Mouse (Mus musculus): Measurements from ENCODE around the gene Lemd1. TPM values are rescaled to one million over a fixed set of nuclear protein-coding genes. Genes with fewer than 3 reads are reported as not detected.

Gene Lemd1
- total and polyA plus RNA-seq, 3 experiments: not detected

- dilution Hi-C loops (cut with MboI; ENCODE audit: extremely low pct_ligation_motif_present, extremely low pct_unique_long_range_greater_than_20kb, low sequenced_read_pairs): no loop called here
- Histone ChIP-seq H3K9me3 (replicated peaks; ENCODE audit: low read length) (no peaks in the 10 kb centered on the region), H3K9ac (ENCODE audit: insufficient read depth, low read depth) (no peak within 1 kb of the TSS), H3K4me2 (ENCODE audit: insufficient read depth, low read depth, poor library complexity, severe bottlenecking) (no peak within 1 kb of the TSS), H3K27me3 (replicated peaks) (peaks cover 38% of the 10 kb centered on the region), H3K4me1 (ENCODE audit: control insufficient read depth in 1 of 2, insufficient read depth in 2 of 2) (no peaks in the 10 kb centered on the region), H3K4me3 (replicated peaks in 1 of 3; ENCODE audit: low read depth in 2 of 3, low read length in 2 of 3, poor library complexity in 1 of 3) (no peak within 1 kb of the TSS), H3K79me2 (replicated peaks; ENCODE audit: control insufficient read depth, extremely low read depth, insufficient read depth, poor library complexity, severe bottlenecking) (no peaks in the 10 kb centered on the region), H3K36me3 (replicated peaks in 1 of 2; ENCODE audit: control insufficient read depth in 1 of 2, insufficient read depth in 1 of 2, low read length in 1 of 2) (no peaks in the 10 kb centered on the region), H3K27ac (ENCODE audit: insufficient read depth, low read depth) (no peak within 1 kb of the TSS)
- TF ChIP-seq SMC3 (IDR thresholded peaks at IDR 0.05; ENCODE audit: low read depth, low read length) (no peak), ELF1 (IDR thresholded peaks at IDR 0.05; ENCODE audit: low read depth, low read length) (no peak), NELFE (IDR thresholded peaks at IDR 0.05; ENCODE audit: low read depth, low read length) (no peak), PAX5 (IDR thresholded peaks at IDR 0.05; ENCODE audit: low read length) (no peak), NRF1 (IDR thresholded peaks at IDR 0.05; ENCODE audit: low read depth, low read length) (no peak), JUND (conservative IDR thresholded peaks at IDR 0.05; ENCODE audit: low read depth, low read length) (no peak), MYC (IDR thresholded peaks at IDR 0.05; ENCODE audit: low read depth, low read length) (no peak), MAFK (IDR thresholded peaks at IDR 0.05; ENCODE audit: insufficient replicate concordance, low read length) (no peak), IRF4 (IDR thresholded peaks at IDR 0.05; ENCODE audit: low read depth, low read length) (no peak), KAT2A (IDR thresholded peaks at IDR 0.05; ENCODE audit: insufficient replicate concordance, low read length) (no peak), ZC3H11A (IDR thresholded peaks at IDR 0.05; ENCODE audit: low read depth, low read length) (no peak), ETS1 (conservative IDR thresholded peaks at IDR 0.05; ENCODE audit: low read depth, low read length) (no peak), POLR2A (IDR thresholded peaks at IDR 0.05; ENCODE audit: low read depth, low read length) (no peak), ZKSCAN1 (IDR thresholded peaks at IDR 0.05; ENCODE audit: borderline replicate concordance, low read depth, low read length) (no peak), USF1 (IDR thresholded peaks at IDR 0.05; ENCODE audit: low read depth, low read length) (no peak), TBP (conservative IDR thresholded peaks at IDR 0.05; ENCODE audit: low read depth, low read length) (no peak), CHD1 (IDR thresholded peaks at IDR 0.05; ENCODE audit: low read depth, low read length) (no peak), BHLHE40 (IDR thresholded peaks at IDR 0.05; ENCODE audit: low read depth, low read length) (no peak)
- DNase-seq (ENCODE audit: extremely low read depth): no peak
- in situ Hi-C loops (cut with MboI; ENCODE audit: low pct_ligation_motif_present, low pct_unique_long_range_greater_than_20kb, low sequenced_read_pairs): no loop called here
These were observed 107.2 kb downstream of the Lemd1 start, which contains the start of gene Klhdc8a for GRCm38 (mm10) chr1:132298425-132298800. Gene Klhdc8a (plus strand): TSS chr1:132298626.

DNA sequence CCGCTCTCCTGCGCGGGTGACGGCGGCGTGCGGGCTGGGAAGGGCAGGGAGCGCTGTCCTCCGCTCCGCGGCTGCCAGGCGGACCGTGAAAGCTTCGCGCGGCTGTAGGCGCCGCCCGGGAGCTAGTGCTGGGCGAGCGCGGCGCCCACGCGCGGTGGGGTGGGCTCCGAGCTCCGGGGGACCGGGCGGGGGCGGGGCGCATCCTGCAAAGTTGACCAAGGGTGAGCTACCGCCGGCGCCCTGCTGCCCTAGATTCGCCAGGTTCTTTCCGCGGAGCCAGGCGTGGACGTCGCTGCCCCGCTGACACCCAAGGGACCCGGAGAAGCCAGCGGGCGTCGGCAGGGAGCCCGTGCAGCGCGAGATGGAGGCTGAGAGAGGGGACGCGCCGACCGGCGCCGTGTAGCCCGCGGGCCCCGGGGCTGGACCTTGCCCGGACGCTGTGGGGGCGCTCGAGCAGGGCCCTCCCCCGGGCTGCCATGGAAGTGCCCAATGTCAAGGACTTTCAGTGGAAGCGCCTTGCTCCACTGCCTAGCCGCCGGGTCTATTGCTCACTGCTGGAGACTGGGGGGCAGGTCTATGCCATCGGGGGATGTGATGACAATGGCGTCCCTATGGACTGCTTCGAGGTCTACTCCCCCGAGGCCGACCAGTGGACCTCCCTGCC lies 107.7 kb downstream of the Lemd1 start:
- H3K4me2 ChIP-seq (ENCODE audit: insufficient read depth, low read depth, poor library complexity, severe bottlenecking): no peak overlapping the region
- TF ChIP-seq MAFK (IDR thresholded peaks at IDR 0.05; ENCODE audit: insufficient replicate concordance, low read length) (no peak), MEF2A (IDR thresholded peaks at IDR 0.05; ENCODE audit: borderline replicate concordance, low read depth, low read length) (no peak), GABPA (IDR thresholded peaks at IDR 0.05; ENCODE audit: insufficient replicate concordance, low read depth, low read length) (no peak), BHLHE40 (IDR thresholded peaks at IDR 0.05; ENCODE audit: low read depth, low read length) (no peak), NELFE (IDR thresholded peaks at IDR 0.05; ENCODE audit: low read depth, low read length) (no peak), ZKSCAN1 (IDR thresholded peaks at IDR 0.05; ENCODE audit: borderline replicate concordance, low read depth, low read length) (no peak), UBTF (IDR thresholded peaks at IDR 0.05; ENCODE audit: low read depth, low read length) (no peak), POLR2AphosphoS2 (IDR thresholded peaks at IDR 0.05; ENCODE audit: low read depth, low read length) (no peak), KAT2A (IDR thresholded peaks at IDR 0.05; ENCODE audit: insufficient replicate concordance, low read length) (no peak), MAZ (IDR thresholded peaks at IDR 0.05; ENCODE audit: low read depth, low read length) (no peak), E2F4 (IDR thresholded peaks at IDR 0.05; ENCODE audit: insufficient replicate concordance, low read depth, low read length) (no peak), USF1 (IDR thresholded peaks at IDR 0.05; ENCODE audit: low read depth, low read length) (no peak), IRF4 (IDR thresholded peaks at IDR 0.05; ENCODE audit: low read depth, low read length) (no peak), MXI1 (IDR thresholded peaks at IDR 0.05; ENCODE audit: low read depth, low read length) (no peak), CHD2 (IDR thresholded peaks at IDR 0.05; ENCODE audit: low read length) (no peak), SIN3A (IDR thresholded peaks at IDR 0.05; ENCODE audit: low read length) (no peak)
- no peaks in the 10 kb centered on the region for H3K4me1 ChIP-seq (ENCODE audit: control insufficient read depth in 1 of 2, insufficient read depth in 2 of 2)
- DNase-seq (ENCODE audit: extremely low read depth): no peak
- H3K9me3 ChIP-seq (replicated peaks; ENCODE audit: low read length): no peaks in the 10 kb centered on the region
- dilution Hi-C loops (cut with MboI; ENCODE audit: extremely low pct_ligation_motif_present, extremely low pct_unique_long_range_greater_than_20kb, low sequenced_read_pairs) (no loop called here), in situ Hi-C loops (cut with MboI; ENCODE audit: low pct_ligation_motif_present, low pct_unique_long_range_greater_than_20kb, low sequenced_read_pairs) (no loop called here)
- H3K4me3 ChIP-seq (replicated peaks in 1 of 3; ENCODE audit: low read depth in 2 of 3, low read length in 2 of 3, poor library complexity in 1 of 3): no peak overlapping the region
- H3K79me2 ChIP-seq (replicated peaks; ENCODE audit: control insufficient read depth, extremely low read depth, insufficient read depth, poor library complexity, severe bottlenecking): no peaks in the 10 kb centered on the region
- H3K27me3 ChIP-seq (replicated peaks): peaks cover 44% of the 10 kb centered on the region
- no peaks in the 10 kb centered on the region for H3K36me3 ChIP-seq (replicated peaks in 1 of 2; ENCODE audit: control insufficient read depth in 1 of 2, insufficient read depth in 1 of 2, low read length in 1 of 2)
- H3K27ac ChIP-seq (ENCODE audit: insufficient read depth, low read depth): no peak overlapping the region
- no peak overlapping the region for H3K9ac ChIP-seq (ENCODE audit: insufficient read depth, low read depth)
